Mouse (Mus musculus) gastrocnemius, postnatal 10 days (tissue): ENCODE measurements around the gene Sez6. TPM values are rescaled to one million over a fixed set of nuclear protein-coding genes. Genes with fewer than 3 reads are reported as not detected.

Experiments
- DNase-seq: peaks from one replicate; pipeline ENCODE4 v3.0.0; 2021; ENCODE audit warnings: mixed read lengths
- total RNA-seq, 2 experiments: library from RNA; stranded (reverse); gene quantifications; 2 replicates each; pipeline ENCODE4 v1.2.3; 2021

The Sez6 gene
- total RNA-seq, 2 experiments from 2014 or later, result 0.54 to 0.70 TPM

GRCm38 (mm10) chr11:77981609-77982440 is 51.2 kb downstream of the Sez6 start:
- peak; percentile 75 for DNase-seq

- peak; percentile 99 for DNase-seq
These were observed 51.9 kb downstream of the Sez6 start, which contains the start of gene Phf12 for GRCm38 (mm10) chr11:77982441-77982905. TSS of gene Phf12 (plus strand) at chr11:77982754.

- peak; percentile 50 for DNase-seq
These were observed 52.8 kb downstream of the Sez6 start for GRCm38 (mm10) chr11:77983191-77983936.

GRCm38 (mm10) chr11:77983937-77984835 is 53.6 kb downstream of the Sez6 start:
- peak; percentile 72 for DNase-seq

GRCm38 (mm10) chr11:77984836-77985231 is 54.2 kb downstream of the Sez6 start:
- DNase-seq, result peak; percentile 29

- no peak for DNase-seq
These were observed 55.0 kb downstream of the Sez6 start for GRCm38 (mm10) chr11:77985541-77986065.

- no peak for DNase-seq
These were observed 58.6 kb downstream of the Sez6 start for GRCm38 (mm10) chr11:77989071-77989690.

GRCm38 (mm10) chr11:77995556-77995955 is 65.0 kb downstream of the Sez6 start:
- no peak for DNase-seq

- DNase-seq, result no peak
These were observed 75.8 kb downstream of the Sez6 start for GRCm38 (mm10) chr11:78006446-78006845.

GRCm38 (mm10) chr11:78019676-78020075 is 89.1 kb downstream of the Sez6 start:
- DNase-seq, result peak; percentile 76

GRCm38 (mm10) chr11:78023607-78024006 is 93.0 kb downstream of the Sez6 start:
- peak; percentile 53 for DNase-seq

Other genes with a start within 250 kb of the Sez6 start
- gene Nufip2, start 244.6 kb upstream of the Sez6 start, total RNA-seq, result 10 to 100 TPM; 43.0 to 57.7 TPM
- not detected for gene Cryba1, start 205.5 kb upstream of the Sez6 start, total RNA-seq
- gene Myo18a, start 167.6 kb upstream of the Sez6 start, total RNA-seq, result 100 to 1,000 TPM; 300 to 302 TPM
- gene Gm10277, start 143.1 kb upstream of the Sez6 start, total RNA-seq, result not detected
- 1 to 10 TPM in 1 of 2 experiments, under 1 TPM in 1; 0.52 to 1.1 TPM for gene Pipox, start 36.7 kb upstream of the Sez6 start, total RNA-seq
- gene Phf12, start 52.0 kb downstream of the Sez6 start, total RNA-seq, result 10 to 100 TPM; 19.7 to 35.4 TPM
- 1 to 10 TPM; 3.0 to 4.3 TPM for gene Dhrs13, start 101.5 kb downstream of the Sez6 start, total RNA-seq
- gene Flot2, start 107.1 kb downstream of the Sez6 start, total RNA-seq, result 10 to 100 TPM; 68.3 to 68.5 TPM
- 10 to 100 TPM; 17.8 to 21.6 TPM for gene Eral1, start 149.6 kb downstream of the Sez6 start, total RNA-seq
- 1 to 10 TPM; 7.8 to 9.8 TPM for gene Fam222b, start 163.9 kb downstream of the Sez6 start, total RNA-seq
- gene Traf4, start 234.8 kb downstream of the Sez6 start, total RNA-seq, result 10 to 100 TPM; 15.7 to 22.6 TPM
- gene Nek8, start 245.9 kb downstream of the Sez6 start, total RNA-seq, result 1 to 10 TPM; 3.1 to 3.7 TPM
- gene Tlcd1, start 245.9 kb downstream of the Sez6 start, total RNA-seq, result 10 to 100 TPM in 1 of 2 experiments, 1 to 10 TPM in 1; 7.4 to 11.9 TPM